In the genomic region with DNA sequence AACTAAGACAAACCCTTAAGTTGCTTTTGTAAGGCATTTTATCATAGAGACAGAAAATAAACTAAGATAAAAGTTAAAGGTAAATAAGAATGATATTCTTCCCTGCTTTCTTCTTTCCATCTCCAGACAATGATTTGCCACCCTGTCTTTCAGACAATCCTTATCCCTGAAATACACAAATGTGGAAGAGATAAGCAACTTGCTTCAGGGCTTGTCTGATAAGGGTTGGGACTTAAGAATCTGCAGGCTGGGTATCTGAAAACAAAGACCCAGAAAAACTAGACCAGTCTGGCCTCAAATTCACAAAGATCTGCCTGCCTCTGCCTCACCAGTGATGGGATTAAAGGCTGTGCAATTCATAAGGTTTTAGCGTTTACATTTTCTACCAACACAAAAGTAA, we compare ENCODE assay signal across 36 mouse cellular contexts. TPM values are rescaled to one million over a fixed set of nuclear protein-coding genes. Genes with fewer than 3 reads are reported as not detected.
"Had no signal": no experiment of that assay in that cellular context is flagged by ENCODE, and none has a peak within 500 bp of the region (broad histone marks: within the 10 kb centered on the region; RNA-seq: fewer than 3 reads in every experiment).

No protein-coding gene starts in this region.

- H3K4me3 ChIP-seq: heart, adult 2 months; left cerebral cortex, adult 2 months had no signal

- H3K4me1 ChIP-seq: intestine, embryonic 15.5 days had no signal

- DNase-seq: gastrocnemius, postnatal 14 days; gastrocnemius, postnatal 36 days; heart, adult 11 months; heart, adult 2 months; heart, postnatal 14 days; heart, postnatal 36 days; kidney, adult 11 months; kidney, adult 2 months; kidney, adult 9 months; kidney, postnatal 14 days; kidney, postnatal 36 days; left cerebral cortex, postnatal 4 days had no signal

- H3K9ac ChIP-seq: hindbrain, embryonic 14.5 days; intestine, embryonic 15.5 days; limb, embryonic 13.5 days; limb, embryonic 15.5 days had no signal

- H3K36me3 ChIP-seq: heart, embryonic 13.5 days; heart, embryonic 15.5 days; hindbrain, embryonic 12.5 days; intestine, embryonic 15.5 days; kidney, embryonic 15.5 days; limb, embryonic 13.5 days; limb, embryonic 15.5 days had no signal

- ATAC-seq: hindbrain, embryonic 16.5 days; inflammation-experienced regulatory T-cells, adult 6 months; intestine, embryonic 15.5 days had no signal

- H3K9me3 ChIP-seq: heart, embryonic 13.5 days; heart, embryonic 15.5 days; hindbrain, embryonic 12.5 days; intestine, embryonic 15.5 days; kidney, embryonic 15.5 days; limb, embryonic 13.5 days; limb, embryonic 15.5 days had no signal

- H3K27me3 ChIP-seq: heart, embryonic 15.5 days; intestine, embryonic 15.5 days; limb, embryonic 13.5 days; limb, embryonic 15.5 days had no signal

- H3K27ac ChIP-seq: heart, adult 2 months; heart, embryonic 13.5 days; heart, embryonic 15.5 days; hindbrain, embryonic 12.5 days; hindbrain, embryonic 14.5 days; intestine, embryonic 15.5 days; kidney, embryonic 15.5 days; kidney, postnatal 0 days; left cerebral cortex, adult 2 months; limb, embryonic 13.5 days; limb, embryonic 15.5 days had no signal

RNA-seq across cellular contexts. Expression of a gene that starts 2.6 kb away (rescaled TPM):
- total RNA-seq: gastrocnemius, adult 18-20 months; gastrocnemius, adult 8-10 months; gastrocnemius, postnatal 14 days; gastrocnemius, postnatal 36 days; heart, adult 2 months; heart, postnatal 14 days; heart, postnatal 36 days; hematopoietic stem cell, adult 5-6 weeks; left cerebral cortex, postnatal 4 days had no signal
- polyA plus RNA-seq: gonadal fat pad, adult 2 months; heart, adult 2 months; inflammation-experienced regulatory T-cells, adult 6 months; kidney, adult 2 months; liver, embryonic 16.5 days had no signal

RNA-seq across cellular contexts. Expression of a gene that starts 25.6 kb away (rescaled TPM):
- total RNA-seq: gastrocnemius, adult 18-20 months; gastrocnemius, adult 8-10 months; gastrocnemius, postnatal 14 days; gastrocnemius, postnatal 36 days; heart, adult 2 months; heart, postnatal 14 days; heart, postnatal 36 days; layer of hippocampus, adult 18-20 months; layer of hippocampus, adult 8-10 months; layer of hippocampus, postnatal 10 days; layer of hippocampus, postnatal 25 days; left cerebral cortex, adult 2 months; left cerebral cortex, postnatal 10 days; left cerebral cortex, postnatal 25 days; left cerebral cortex, postnatal 4 days had no signal
- polyA plus RNA-seq: heart, adult 2 months; hindbrain, embryonic 12.5 days; inflammation-experienced regulatory T-cells, adult 6 months; kidney, adult 2 months; kidney, postnatal 0 days; limb, embryonic 11.5 days had no signal

RNA-seq across cellular contexts. Expression of a gene that starts 42.4 kb away (rescaled TPM):
- polyA plus RNA-seq: hindbrain, embryonic 16.5 days; inflammation-experienced regulatory T-cells, adult 6 months; intestine, embryonic 15.5 days had no signal

RNA-seq across cellular contexts. Expression of a gene that starts 44.0 kb away (rescaled TPM):
- polyA plus RNA-seq: hindbrain, embryonic 14.5 days; hindbrain, embryonic 16.5 days had no signal
